Mouse (Mus musculus) adrenal gland, postnatal 10 days (tissue): ENCODE results near the gene Msi2. TPM values are rescaled to one million over a fixed set of nuclear protein-coding genes. Genes with fewer than 3 reads are reported as not detected.

Experiments used
- DNase-seq: peaks from one replicate; pipeline ENCODE4 v3.0.0; 2021; ENCODE audit warnings: mixed read lengths
- long read RNA-seq, 2 experiments: library from polyadenylated mRNA; stranded (forward); transcript quantifications; one replicate each; pipeline ENCODE4 v2.0.0; 2021
- total RNA-seq, 2 experiments: library from RNA; stranded (reverse); gene quantifications; 2 replicates each; pipeline ENCODE4 v1.2.3; 2021

Gene Msi2
- total RNA-seq: 100 to 1,000 TPM; 149 to 152 TPM
- long read RNA-seq, experiment 1, full-length matches to known transcripts: 2 of 22 reads
- long read RNA-seq, experiment 1, partial matches to known transcripts: 0 of 22 reads
- long read RNA-seq, experiment 1, other reads (novel, unspliced or antisense): 20 of 22 reads
- long read RNA-seq, experiment 2, partial matches to known transcripts: 1 of 9 reads
- long read RNA-seq, experiment 2, other reads (novel, unspliced or antisense): 8 of 9 reads

GRCm38 (mm10) chr11:88718050-88718765 lies at the start of gene Msi2:
Msi2 (minus strand) TSS chr11:88718513.
- peak; percentile 94 for DNase-seq

GRCm38 (mm10) chr11:88765635-88766034 lies 47.3 kb upstream of the Msi2 start:
- no peak for DNase-seq

GRCm38 (mm10) chr11:88763371-88763770 lies 45.1 kb upstream of the Msi2 start:
- no peak for DNase-seq

GRCm38 (mm10) chr11:88759501-88759900 lies 41.2 kb upstream of the Msi2 start:
- DNase-seq: no peak

- no peak for DNase-seq
Measured at GRCm38 (mm10) chr11:88758402-88758801, 40.1 kb upstream of the Msi2 start.

- DNase-seq: peak; percentile 10
Measured at GRCm38 (mm10) chr11:88745306-88745705, 27.0 kb upstream of the Msi2 start.

- DNase-seq: no peak
Measured at GRCm38 (mm10) chr11:88739574-88740295, 21.4 kb upstream of the Msi2 start.

GRCm38 (mm10) chr11:88729363-88729762 lies 11.1 kb upstream of the Msi2 start:
- no peak for DNase-seq

GRCm38 (mm10) chr11:88728508-88728890 lies 10.2 kb upstream of the Msi2 start:
- DNase-seq: peak; percentile 85

- no peak for DNase-seq
Measured at GRCm38 (mm10) chr11:88727768-88728507, 9.6 kb upstream of the Msi2 start.

- peak; percentile 36 for DNase-seq
Measured at GRCm38 (mm10) chr11:88721144-88721636, 2.9 kb upstream of the Msi2 start.

- DNase-seq: no peak
Measured at GRCm38 (mm10) chr11:88720261-88721143, 2.2 kb upstream of the Msi2 start.

GRCm38 (mm10) chr11:88719601-88720000 lies 1.3 kb upstream of the Msi2 start:
- DNase-seq: no peak

- no peak for DNase-seq
Measured at GRCm38 (mm10) chr11:88718766-88719595, 668 bp upstream of the Msi2 start.

GRCm38 (mm10) chr11:88717644-88718049 lies 666 bp downstream of the Msi2 start:
- DNase-seq: peak; percentile 31

GRCm38 (mm10) chr11:88717016-88717643 lies 1.2 kb downstream of the Msi2 start:
- no peak for DNase-seq

GRCm38 (mm10) chr11:88716061-88716994 lies 2.0 kb downstream of the Msi2 start:
- peak; percentile 49 for DNase-seq

- DNase-seq: no peak
Measured at GRCm38 (mm10) chr11:88715299-88715698, 3.0 kb downstream of the Msi2 start.

GRCm38 (mm10) chr11:88714127-88714526 lies 4.2 kb downstream of the Msi2 start:
- DNase-seq: no peak
